Mouse (Mus musculus) gastrocnemius, postnatal 4 days (tissue): ENCODE results near the gene Sqstm1. TPM values are rescaled to one million over a fixed set of nuclear protein-coding genes. Genes with fewer than 3 reads are reported as not detected.

ENCODE experiments used
- microRNA-seq: library from miRNA; unstranded; fragments of <30 nt; microRNA quantifications from one replicate; pipeline ENCODE4 v1.2.0, GENCODE M21; 2021
- total RNA-seq, 2 experiments: library from RNA; stranded (reverse); gene quantifications; 2 replicates each; pipeline ENCODE4 v1.2.3; 2021

Gene Sqstm1
- total RNA-seq, 2 experiments from 2014 or later, result 204 to 225 TPM

Small RNA genes within 50 kb of the gene (microRNA-seq; reads per million reads assigned to microRNA genes)
- not detected for gene Mir6919

Other genes with a start within 250 kb of the Sqstm1 start
- gene Rnf130, start 185.5 kb downstream of the Sqstm1 start, total RNA-seq, result 10 to 100 TPM; 41.3 to 44.0 TPM
- gene Tbc1d9b, start 79.4 kb downstream of the Sqstm1 start, total RNA-seq, result 10 to 100 TPM; 36.1 to 37.3 TPM
- 1 to 10 TPM; 9.7 to 9.8 TPM for gene Mrnip, start 36.4 kb downstream of the Sqstm1 start, total RNA-seq
- 10 to 100 TPM; 37.0 to 40.1 TPM for gene Mgat4b, start 63 bp upstream of the Sqstm1 start, total RNA-seq
- gene Ltc4s, start 27.8 kb upstream of the Sqstm1 start, total RNA-seq, result 1 to 10 TPM; 5.7 to 7.3 TPM
- 10 to 100 TPM; 17.9 to 19.0 TPM for gene Maml1, start 81.5 kb upstream of the Sqstm1 start, total RNA-seq
- gene Canx, start 114.8 kb upstream of the Sqstm1 start, total RNA-seq, result 100 to 1,000 TPM; 216 to 225 TPM
- not detected for gene Cby3, start 143.6 kb upstream of the Sqstm1 start, total RNA-seq
- 100 to 1,000 TPM; 217 to 271 TPM for gene Hnrnph1, start 166.2 kb upstream of the Sqstm1 start, total RNA-seq
- gene Rufy1, start 220.3 kb upstream of the Sqstm1 start, total RNA-seq, result 10 to 100 TPM; 22.3 to 23.5 TPM